Comparison of ENCODE assay signal across 11 mouse cellular contexts in the genomic region with DNA sequence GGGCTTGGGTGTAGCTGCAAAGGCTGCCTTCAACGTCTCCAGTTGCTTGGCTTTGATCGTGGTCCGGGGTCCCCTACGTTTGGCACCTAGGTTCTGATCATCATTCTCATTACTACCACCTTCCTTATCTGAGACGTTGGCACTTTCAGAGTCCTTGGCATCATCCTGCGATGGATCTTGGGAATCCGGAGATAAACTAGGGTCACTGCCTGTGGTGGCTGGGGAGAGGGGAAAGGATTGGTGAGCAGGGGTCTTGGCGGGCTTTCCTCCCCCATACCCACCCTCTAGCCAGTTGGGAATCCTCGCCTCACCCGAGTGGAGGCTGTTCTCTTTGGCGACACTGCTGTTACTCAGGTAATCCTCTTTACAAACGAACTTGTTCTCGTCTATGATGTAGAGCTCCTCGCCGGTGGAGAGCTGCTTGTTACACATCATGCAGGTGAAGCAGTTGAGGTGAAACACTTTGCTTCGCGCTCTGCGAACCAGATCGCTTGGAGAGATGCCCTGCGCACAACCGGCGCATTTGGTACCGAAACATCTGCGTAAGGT. TPM values are rescaled to one million over a fixed set of nuclear protein-coding genes. Genes with fewer than 3 reads are reported as not detected.
DNase-seq lines count a peak whose midpoint lies in the region; ATAC-seq lines count a peak whose summit lies in the region.
"Had no signal": no experiment of that assay in that cellular context is flagged by ENCODE, and none has a peak within 500 bp of the region (broad histone marks: within the 10 kb centered on the region; RNA-seq: fewer than 3 reads in every experiment).

No protein-coding gene starts in this region.

- no peaks in the 10 kb centered on the region for H3K36me3 ChIP-seq in forebrain, embryonic 13.5 days (ENCODE audit: poor library complexity, severe bottlenecking)
- H3K36me3 ChIP-seq: embryonic facial prominence, embryonic 15.5 days had no signal

- H3K27me3 ChIP-seq in forebrain, embryonic 13.5 days = peaks cover 96% of the 10 kb centered on the region

- DNase-seq in embryo, embryonic 11 days = peak; percentile 11
- no peak for DNase-seq in embryo, embryonic 9.5 days (ENCODE audit: extremely low spot score)
- peak; percentile 21 for DNase-seq in R1 (ENCODE audit: low read depth, low spot score)
- peak; percentile 25 for DNase-seq in kidney, postnatal 10 days
- DNase-seq in Muller cell, postnatal 12 days (ENCODE audit: inconsistent ontology term) = no peak
- DNase-seq in gastrocnemius, postnatal 25 days = no peak
- DNase-seq in adrenal gland, postnatal 25 days = no peak

- no peaks in the 10 kb centered on the region for H3K9me3 ChIP-seq in forebrain, embryonic 13.5 days (replicated peaks)
- H3K9me3 ChIP-seq: embryonic facial prominence, embryonic 15.5 days had no signal

- 4% methylated on average over 24 of the region's 24 CpGs for WGBS in forebrain, embryonic 13.5 days

- H3K4me3 ChIP-seq in forebrain, embryonic 13.5 days = peak overlapping the region; percentile 46
- H3K4me3 ChIP-seq: myocyte had no signal

- H3K27ac ChIP-seq in forebrain, embryonic 13.5 days = no peak overlapping the region
- H3K27ac ChIP-seq: embryonic facial prominence, embryonic 15.5 days had no signal

- ATAC-seq in forebrain, embryonic 13.5 days = no peak

- peak overlapping the region; percentile 70 for H3K4me2 ChIP-seq in forebrain, embryonic 13.5 days

- peaks cover 39% of the 10 kb centered on the region for H3K4me1 ChIP-seq in forebrain, embryonic 13.5 days

- H3K9ac ChIP-seq in forebrain, embryonic 13.5 days = peak overlapping the region; percentile 24
- H3K9ac ChIP-seq: embryonic facial prominence, embryonic 15.5 days had no signal

RNA-seq across cellular contexts. Expression of gene Lhx1, which starts 3.5 kb away (rescaled TPM):
- polyA plus RNA-seq in forebrain, embryonic 13.5 days (2015; fragmentation: Nextera tagmentation; extraction: Ambion mirVana) = 7.6 and 8.2 TPM in 2 replicates
- total RNA-seq in gastrocnemius, postnatal 25 days (2021) = not detected
- total RNA-seq in adrenal gland, postnatal 25 days (2021) = not detected in 2 replicates
- polyA plus RNA-seq: heart, embryonic 14.5 days; myocyte had no signal

RNA-seq across cellular contexts. Expression of gene Aatf, which starts 8.5 kb away (rescaled TPM):
- 51.4 and 53.4 TPM in 2 replicates for polyA plus RNA-seq in forebrain, embryonic 13.5 days (2015; fragmentation: Nextera tagmentation; extraction: Ambion mirVana)
- total RNA-seq in gastrocnemius, postnatal 25 days (2021) = 10 to 100 TPM; 11.1 to 12.2 TPM
- 24.0 and 28.9 TPM in 2 replicates for total RNA-seq in adrenal gland, postnatal 25 days (2021)

Comparison
In these comparisons a context has a peak if more than half of its experiments do, and no peak if none do; other contexts are left out.
1. DNase-seq: peak in embryo, embryonic 11 days (single experiment), R1 (single experiment) and kidney, postnatal 10 days (single experiment); none in embryo, embryonic 9.5 days (single experiment), Muller cell, postnatal 12 days (single experiment), gastrocnemius, postnatal 25 days (single experiment) and adrenal gland, postnatal 25 days (single experiment).